Mouse (Mus musculus): ENCODE results near the gene Trim80. TPM values are rescaled to one million over a fixed set of nuclear protein-coding genes. Genes with fewer than 3 reads are reported as not detected.
"Not testable (repeated sequence)": the region's sequence is repeated elsewhere in the genome, so short reads cannot be mapped to it uniquely, and the experiment has no call there.

Trim80 gene
- polyA plus RNA-seq, 1 experiment from 2014 or later: not detected

GRCm38 (mm10) chr11:115453306-115453705 is 13.0 kb downstream of the Trim80 start:
- ATAC-seq: no peak
- Histone ChIP-seq H3K27ac (ENCODE audit: low read length) (no peak overlapping the region), H3K36me3 (ENCODE audit: control insufficient read depth, insufficient read depth) (no peaks in the 10 kb centered on the region), H3K4me3 (replicated peaks; ENCODE audit: low read length) (no peak overlapping the region), H3K4me2 (ENCODE audit: low read length) (no peak overlapping the region), H3K9me3 (ENCODE audit: control insufficient read depth, low read length) (0 out of 2 replicates have a peak, but pooled peaks cover 2% of the 10 kb centered on the region), H3K4me1 (replicated peaks; ENCODE audit: control insufficient read depth, insufficient read depth, low read length) (no peaks in the 10 kb centered on the region), H3K27me3 (replicated peaks; ENCODE audit: control insufficient read depth, insufficient read depth, low read length) (no peaks in the 10 kb centered on the region), H3K9ac (replicated peaks; ENCODE audit: low read depth, low read length) (no peak overlapping the region)
- WGBS: 71% methylated on average over 4 of the region's 4 CpGs

DNA sequence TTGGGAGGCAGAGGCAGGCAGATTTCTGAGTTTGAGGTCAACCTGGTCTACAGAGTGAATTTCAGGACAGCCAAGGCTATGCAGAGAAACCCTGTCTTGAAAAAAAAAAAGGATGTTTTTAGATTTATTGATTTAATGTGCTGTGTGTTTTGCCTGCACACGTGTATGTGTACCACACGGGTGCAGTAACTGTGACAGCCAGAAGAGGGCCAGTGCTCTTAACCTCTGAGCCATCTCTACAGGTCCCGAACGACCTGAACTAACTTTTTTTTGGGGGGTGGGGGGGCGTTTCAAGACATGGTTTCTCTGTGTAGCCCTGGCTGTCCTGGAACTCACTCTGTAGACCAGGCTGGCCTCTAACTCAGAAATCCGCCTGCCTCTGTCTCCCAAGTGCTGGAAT is 14.5 kb downstream of the Trim80 start:
- not testable (repeated sequence) for ATAC-seq; H3K4me1 ChIP-seq (replicated peaks; ENCODE audit: control insufficient read depth, insufficient read depth, low read length); H3K27me3 ChIP-seq (replicated peaks; ENCODE audit: control insufficient read depth, insufficient read depth, low read length); H3K9me3 ChIP-seq (ENCODE audit: control insufficient read depth, low read length); H3K4me2 ChIP-seq (ENCODE audit: low read length); H3K4me3 ChIP-seq (replicated peaks; ENCODE audit: low read length); H3K36me3 ChIP-seq (ENCODE audit: control insufficient read depth, insufficient read depth); H3K9ac ChIP-seq (replicated peaks; ENCODE audit: low read depth, low read length); H3K27ac ChIP-seq (ENCODE audit: low read length)
- WGBS: 88% methylated on average over 6 of the region's 6 CpGs

GRCm38 (mm10) chr11:115455619-115456018 is 15.3 kb downstream of the Trim80 start:
- Histone ChIP-seq H3K9me3 (ENCODE audit: control insufficient read depth, low read length) (0 out of 2 replicates have a peak, but pooled peaks cover 2% of the 10 kb centered on the region), H3K4me2 (ENCODE audit: low read length) (no peak overlapping the region)
- WGBS: 85% methylated on average over 15 of the region's 15 CpGs

DNA sequence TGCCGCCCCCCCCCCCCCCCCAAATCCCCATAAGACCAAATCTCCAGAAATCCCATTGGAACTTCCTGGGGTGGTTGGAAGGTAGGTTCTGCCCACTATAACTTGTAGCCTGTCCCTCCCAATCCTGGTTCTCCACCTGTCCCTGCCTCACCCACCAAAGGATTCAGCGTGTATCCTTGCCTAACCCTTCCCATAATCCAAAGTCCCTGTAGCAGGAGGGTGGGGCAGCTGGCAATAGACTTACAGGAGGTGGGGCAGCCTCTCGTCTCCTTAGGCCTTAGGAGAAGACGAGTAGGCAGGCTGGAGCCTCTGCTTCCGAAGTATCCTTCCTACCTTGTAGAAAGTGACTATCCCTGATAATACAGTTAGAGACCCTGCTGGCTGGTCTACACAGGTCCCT is 15.8 kb downstream of the Trim80 start:
- H3K4me1 ChIP-seq (replicated peaks; ENCODE audit: control insufficient read depth, insufficient read depth, low read length): no peaks in the 10 kb centered on the region
- no peak for ATAC-seq
- 93% methylated on average over 5 of the region's 5 CpGs for WGBS
- no peaks in the 10 kb centered on the region for H3K36me3 ChIP-seq (ENCODE audit: control insufficient read depth, insufficient read depth)
- H3K27me3 ChIP-seq (replicated peaks; ENCODE audit: control insufficient read depth, insufficient read depth, low read length): no peaks in the 10 kb centered on the region
- H3K4me2 ChIP-seq (ENCODE audit: low read length): no peak overlapping the region
- no peak overlapping the region for H3K4me3 ChIP-seq (replicated peaks; ENCODE audit: low read length)
- no peak overlapping the region for H3K9ac ChIP-seq (replicated peaks; ENCODE audit: low read depth, low read length)
- no peak overlapping the region for H3K27ac ChIP-seq (ENCODE audit: low read length)
- 0 out of 2 replicates have a peak, but pooled peaks cover 2% of the 10 kb centered on the region for H3K9me3 ChIP-seq (ENCODE audit: control insufficient read depth, low read length)

More at GRCm38 (mm10) chr11:115455619-115456018, 15.3 kb downstream of the Trim80 start:
- H3K36me3 ChIP-seq (ENCODE audit: control insufficient read depth, insufficient read depth): no peaks in the 10 kb centered on the region
- no peak overlapping the region for H3K4me3 ChIP-seq (replicated peaks; ENCODE audit: low read length)
- no peaks in the 10 kb centered on the region for H3K27me3 ChIP-seq (replicated peaks; ENCODE audit: control insufficient read depth, insufficient read depth, low read length)
- no peak overlapping the region for H3K9ac ChIP-seq (replicated peaks; ENCODE audit: low read depth, low read length)
- no peak overlapping the region for H3K27ac ChIP-seq (ENCODE audit: low read length)
- ATAC-seq: no peak
- H3K4me1 ChIP-seq (replicated peaks; ENCODE audit: control insufficient read depth, insufficient read depth, low read length): no peaks in the 10 kb centered on the region

- Histone ChIP-seq H3K27ac (ENCODE audit: low read length) (no peak overlapping the region), H3K4me3 (replicated peaks; ENCODE audit: low read length) (no peak overlapping the region), H3K4me1 (replicated peaks; ENCODE audit: control insufficient read depth, insufficient read depth, low read length) (no peaks in the 10 kb centered on the region), H3K9me3 (ENCODE audit: control insufficient read depth, low read length) (0 out of 2 replicates have a peak, but pooled peaks cover 2% of the 10 kb centered on the region), H3K36me3 (ENCODE audit: control insufficient read depth, insufficient read depth) (no peaks in the 10 kb centered on the region), H3K4me2 (ENCODE audit: low read length) (no peak overlapping the region), H3K27me3 (replicated peaks; ENCODE audit: control insufficient read depth, insufficient read depth, low read length) (no peaks in the 10 kb centered on the region), H3K9ac (replicated peaks; ENCODE audit: low read depth, low read length) (no peak overlapping the region)
- whole genome bisulfite sequencing: 47% methylated on average over 6 of the region's 6 CpGs
- ATAC-seq: no peak
Measured at GRCm38 (mm10) chr11:115457405-115457804, 17.1 kb downstream of the Trim80 start.

GRCm38 (mm10) chr11:115460976-115461375 is 20.6 kb downstream of the Trim80 start:
- H3K36me3 ChIP-seq (ENCODE audit: control insufficient read depth, insufficient read depth): no peaks in the 10 kb centered on the region
- no peak for ATAC-seq
- H3K4me2 ChIP-seq (ENCODE audit: low read length): no peak overlapping the region
- no peak overlapping the region for H3K4me3 ChIP-seq (replicated peaks; ENCODE audit: low read length)
- WGBS: 19% methylated on average over 8 of the region's 8 CpGs
- no peaks in the 10 kb centered on the region for H3K27me3 ChIP-seq (replicated peaks; ENCODE audit: control insufficient read depth, insufficient read depth, low read length)
- no peak overlapping the region for H3K27ac ChIP-seq (ENCODE audit: low read length)
- H3K9ac ChIP-seq (replicated peaks; ENCODE audit: low read depth, low read length): no peak overlapping the region
- no peaks in the 10 kb centered on the region for H3K9me3 ChIP-seq (ENCODE audit: control insufficient read depth, low read length)
- no peaks in the 10 kb centered on the region for H3K4me1 ChIP-seq (replicated peaks; ENCODE audit: control insufficient read depth, insufficient read depth, low read length)

- H3K9ac ChIP-seq (replicated peaks; ENCODE audit: low read depth, low read length): no peak overlapping the region
- H3K9me3 ChIP-seq (ENCODE audit: control insufficient read depth, low read length): no peaks in the 10 kb centered on the region
- no peaks in the 10 kb centered on the region for H3K27me3 ChIP-seq (replicated peaks; ENCODE audit: control insufficient read depth, insufficient read depth, low read length)
- no peak overlapping the region for H3K4me2 ChIP-seq (ENCODE audit: low read length)
- H3K4me1 ChIP-seq (replicated peaks; ENCODE audit: control insufficient read depth, insufficient read depth, low read length): no peaks in the 10 kb centered on the region
- H3K4me3 ChIP-seq (replicated peaks; ENCODE audit: low read length): no peak overlapping the region
- H3K27ac ChIP-seq (ENCODE audit: low read length): no peak overlapping the region
- ATAC-seq: no peak
- WGBS: 67% methylated on average over 5 of the region's 5 CpGs
- H3K36me3 ChIP-seq (ENCODE audit: control insufficient read depth, insufficient read depth): no peaks in the 10 kb centered on the region
Measured at GRCm38 (mm10) chr11:115461846-115462242, 21.5 kb downstream of the Trim80 start.

GRCm38 (mm10) chr11:115462243-115462891 is 22.0 kb downstream of the Trim80 start, which contains the start of gene Slc16a5:
Gene Slc16a5 (plus strand): TSS chr11:115462474.
- H3K4me3 ChIP-seq (replicated peaks; ENCODE audit: low read length): no peak within 1 kb of the TSS
- H3K4me1 ChIP-seq (replicated peaks; ENCODE audit: control insufficient read depth, insufficient read depth, low read length): no peaks in the 10 kb centered on the region
- H3K9ac ChIP-seq (replicated peaks; ENCODE audit: low read depth, low read length): no peak within 1 kb of the TSS
- no peaks in the 10 kb centered on the region for H3K36me3 ChIP-seq (ENCODE audit: control insufficient read depth, insufficient read depth)
- no peak within 1 kb of the TSS for H3K4me2 ChIP-seq (ENCODE audit: low read length)
- no peak for ATAC-seq
- no peak within 1 kb of the TSS for H3K27ac ChIP-seq (ENCODE audit: low read length)
- 69% methylated on average over 16 of the region's 16 CpGs for WGBS
- no peaks in the 10 kb centered on the region for H3K27me3 ChIP-seq (replicated peaks; ENCODE audit: control insufficient read depth, insufficient read depth, low read length)
- no peaks in the 10 kb centered on the region for H3K9me3 ChIP-seq (ENCODE audit: control insufficient read depth, low read length)

GRCm38 (mm10) chr11:115463397-115463796 is 23.1 kb downstream of the Trim80 start:
- no peak overlapping the region for H3K4me3 ChIP-seq (replicated peaks; ENCODE audit: low read length)
- no peak overlapping the region for H3K9ac ChIP-seq (replicated peaks; ENCODE audit: low read depth, low read length)
- H3K27ac ChIP-seq (ENCODE audit: low read length): no peak overlapping the region
- H3K27me3 ChIP-seq (replicated peaks; ENCODE audit: control insufficient read depth, insufficient read depth, low read length): no peaks in the 10 kb centered on the region
- no peak for ATAC-seq
- H3K4me2 ChIP-seq (ENCODE audit: low read length): no peak overlapping the region
- WGBS: 78% methylated on average over 11 of the region's 11 CpGs
- no peaks in the 10 kb centered on the region for H3K9me3 ChIP-seq (ENCODE audit: control insufficient read depth, low read length)
- H3K4me1 ChIP-seq (replicated peaks; ENCODE audit: control insufficient read depth, insufficient read depth, low read length): no peaks in the 10 kb centered on the region
- no peaks in the 10 kb centered on the region for H3K36me3 ChIP-seq (ENCODE audit: control insufficient read depth, insufficient read depth)

- H3K4me3 ChIP-seq (replicated peaks; ENCODE audit: low read length): no peak overlapping the region
- WGBS: 88% methylated on average over 8 of the region's 8 CpGs
- ATAC-seq: no peak
Measured at GRCm38 (mm10) chr11:115464851-115465250, 24.5 kb downstream of the Trim80 start.

More at GRCm38 (mm10) chr11:115464851-115465250, 24.5 kb downstream of the Trim80 start:
- H3K9ac ChIP-seq (replicated peaks; ENCODE audit: low read depth, low read length): no peak overlapping the region
- H3K4me2 ChIP-seq (ENCODE audit: low read length): no peak overlapping the region
- no peak overlapping the region for H3K27ac ChIP-seq (ENCODE audit: low read length)
- no peaks in the 10 kb centered on the region for H3K27me3 ChIP-seq (replicated peaks; ENCODE audit: control insufficient read depth, insufficient read depth, low read length)
- H3K4me1 ChIP-seq (replicated peaks; ENCODE audit: control insufficient read depth, insufficient read depth, low read length): no peaks in the 10 kb centered on the region
- H3K36me3 ChIP-seq (ENCODE audit: control insufficient read depth, insufficient read depth): no peaks in the 10 kb centered on the region
- H3K9me3 ChIP-seq (ENCODE audit: control insufficient read depth, low read length): no peaks in the 10 kb centered on the region

Data from forebrain, embryonic 16.5 days (tissue).